Mouse (Mus musculus) forebrain, embryonic 10.5 days (tissue): ENCODE results near the gene Acot9. TPM values are rescaled to one million over a fixed set of nuclear protein-coding genes. Genes with fewer than 3 reads are reported as not detected.

Experiments used
- DNase-seq: peaks from one replicate; pipeline ENCODE4 v3.0.0-alpha.2; 2017; ENCODE audit warnings: low spot score; ENCODE audit errors: extremely low spot score
- H3K27ac ChIP-seq: fragments of 300-500 bp; sonication (generic); 2 replicates; pipeline ENCODE4 v1.5.1; 2016; ENCODE audit warnings: mild to moderate bottlenecking
- H3K27me3 ChIP-seq: fragments of 300-500 bp; sonication (generic); 2 replicates; pipeline ENCODE4 v1.6.1; 2016; ENCODE audit warnings: mild to moderate bottlenecking; ENCODE audit not compliant: poor library complexity, severe bottlenecking
- H3K36me3 ChIP-seq: fragments of 300-500 bp; sonication (generic); replicated peaks from 2 replicates; pipeline ENCODE4 v1.6.1; 2016; ENCODE audit warnings: mild to moderate bottlenecking, moderate library complexity
- H3K4me1 ChIP-seq: fragments of 300-500 bp; sonication (generic); 2 replicates; pipeline ENCODE4 v1.6.1; 2016
- H3K4me3 ChIP-seq: fragments of 300-500 bp; sonication (generic); 2 replicates; pipeline ENCODE4 v1.5.1; 2016; ENCODE audit warnings: mild to moderate bottlenecking, moderate library complexity
- H3K9me3 ChIP-seq: fragments of 300-500 bp; sonication (generic); 2 replicates; pipeline ENCODE4 v1.6.1; 2016; ENCODE audit warnings: mild to moderate bottlenecking, moderate library complexity
- WGBS: fragments of 180-500 bp; shearing (Covaris S2); methylation state at CpG from one replicate; pipeline ENCODE4 v1.1.7; 2016; 5-methylcytosine and 5-hydroxymethylcytosine counted together
- polyA plus RNA-seq: library from polyadenylated mRNA; unstranded; fragments of >200 nt; fragmentation: Nextera tagmentation; extraction: Ambion mirVana; gene quantifications from 2 replicates; pipeline ENCODE4 v1.2.1, GENCODE M21; 2016

The Acot9 gene
- polyA plus RNA-seq, 1 experiment from 2014 or later: 16.8 TPM

DNA sequence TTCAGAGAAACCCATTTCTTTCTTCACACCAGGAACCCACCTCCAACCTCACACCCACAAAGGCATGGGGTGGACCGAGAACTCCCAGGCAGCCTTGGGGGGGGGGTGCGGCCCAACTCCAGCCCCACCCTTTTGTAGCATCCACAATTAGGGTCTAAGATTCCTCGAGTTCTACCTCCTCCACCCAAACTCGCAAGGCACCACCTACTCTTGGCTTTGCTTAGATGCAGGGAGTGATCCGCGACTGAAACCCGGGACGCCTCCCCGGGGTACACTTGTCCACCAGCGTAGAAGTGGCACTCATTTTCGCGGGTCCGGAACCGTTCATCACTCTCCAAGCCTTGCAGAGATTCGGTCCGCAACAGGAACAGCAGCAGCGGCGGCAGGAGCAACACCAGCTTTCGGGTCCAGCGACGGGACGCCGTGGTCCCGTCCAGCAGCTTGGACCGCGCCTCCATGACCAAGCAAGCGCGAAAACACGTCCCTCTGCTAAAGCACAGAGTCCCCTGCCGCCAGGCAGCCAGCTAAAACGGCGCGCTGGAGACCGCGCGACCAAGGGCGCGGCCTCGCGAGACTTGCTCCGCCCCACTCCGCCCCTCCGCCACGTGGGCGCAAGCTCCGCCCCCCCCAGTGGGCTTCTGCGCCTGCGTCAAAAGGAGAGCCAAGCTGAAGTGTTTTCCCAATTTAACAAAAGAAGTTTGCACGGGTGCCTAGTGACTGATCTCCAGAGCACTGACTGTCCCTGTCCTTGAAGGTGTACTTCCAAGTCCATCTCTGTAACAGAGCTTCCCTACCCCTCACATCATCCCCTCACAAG is 75.9 kb downstream of the Acot9 start:
- Histone ChIP-seq H3K36me3 (peaks cover 14% of the 10 kb centered on the region), H3K4me3 (peak overlapping the region; percentile 61), H3K27me3 (no peaks in the 10 kb centered on the region), H3K4me1 (no peaks in the 10 kb centered on the region), H3K9me3 (no peaks in the 10 kb centered on the region), H3K27ac (peak overlapping the region; percentile 91)
- WGBS: 26% methylated on average over 49 of the region's 49 CpGs
- DNase-seq: peak; percentile 79

- no peaks in the 10 kb centered on the region for H3K9me3 ChIP-seq
- no peaks in the 10 kb centered on the region for H3K27me3 ChIP-seq
- no peak within 1 kb of the TSS for H3K27ac ChIP-seq
- H3K4me3 ChIP-seq: no peak within 1 kb of the TSS
- DNase-seq: no peak
- no peaks in the 10 kb centered on the region for H3K4me1 ChIP-seq
- no peaks in the 10 kb centered on the region for H3K36me3 ChIP-seq
Observed at GRCm38 (mm10) chrX:155340654-155341053, 78.4 kb downstream of the Acot9 start, which contains the start of gene Prdx4. Prdx4 (minus strand) TSS chrX:155340754.

GRCm38 (mm10) chrX:155346249-155346648 is 84.0 kb downstream of the Acot9 start:
- H3K9me3 ChIP-seq: no peaks in the 10 kb centered on the region
- no peaks in the 10 kb centered on the region for H3K27me3 ChIP-seq
- H3K36me3 ChIP-seq: no peaks in the 10 kb centered on the region
- 91% methylated on average over 2 of the region's 2 CpGs for WGBS
- no peak for DNase-seq
- H3K4me3 ChIP-seq: no peak overlapping the region
- no peak overlapping the region for H3K27ac ChIP-seq
- H3K4me1 ChIP-seq: no peaks in the 10 kb centered on the region

Other genes with a start within 250 kb of the Acot9 start
- gene Magea5, start 199.3 kb upstream of the Acot9 start, polyA plus RNA-seq: not detected in 2 replicates
- not detected in 2 replicates for gene Magea1, start 172.7 kb upstream of the Acot9 start, polyA plus RNA-seq
- gene Magea2, start 168.8 kb upstream of the Acot9 start, polyA plus RNA-seq: not detected in 2 replicates
- not detected in 2 replicates for gene Cldn34b2, start 134.0 kb upstream of the Acot9 start, polyA plus RNA-seq
- 58.4 and 65.7 TPM in 2 replicates for gene Sat1, start 46.0 kb upstream of the Acot9 start, polyA plus RNA-seq
- gene Prdx4, start 78.3 kb downstream of the Acot9 start, polyA plus RNA-seq: 275 and 278 TPM in 2 replicates